Mouse (Mus musculus) kidney, adult 2 months (tissue): ENCODE data around the gene Hdac5.

Source experiments
- CTCF ChIP-seq: fragments of 200-500 bp; conservative IDR thresholded peaks from 2 replicates; pipeline ENCODE4 v1.5.1; 2011; ENCODE audit warnings: low read depth, mild to moderate bottlenecking, control low read depth, low read length, moderate library complexity, mixed read lengths; ENCODE audit not compliant: insufficient read depth, insufficient read length
- POLR2A ChIP-seq: fragments of 200-500 bp; IDR thresholded peaks from one replicate; pipeline ENCODE4 v1.6.1; 2011; ENCODE audit warnings: low read depth, low read length, control low read depth

DNA sequence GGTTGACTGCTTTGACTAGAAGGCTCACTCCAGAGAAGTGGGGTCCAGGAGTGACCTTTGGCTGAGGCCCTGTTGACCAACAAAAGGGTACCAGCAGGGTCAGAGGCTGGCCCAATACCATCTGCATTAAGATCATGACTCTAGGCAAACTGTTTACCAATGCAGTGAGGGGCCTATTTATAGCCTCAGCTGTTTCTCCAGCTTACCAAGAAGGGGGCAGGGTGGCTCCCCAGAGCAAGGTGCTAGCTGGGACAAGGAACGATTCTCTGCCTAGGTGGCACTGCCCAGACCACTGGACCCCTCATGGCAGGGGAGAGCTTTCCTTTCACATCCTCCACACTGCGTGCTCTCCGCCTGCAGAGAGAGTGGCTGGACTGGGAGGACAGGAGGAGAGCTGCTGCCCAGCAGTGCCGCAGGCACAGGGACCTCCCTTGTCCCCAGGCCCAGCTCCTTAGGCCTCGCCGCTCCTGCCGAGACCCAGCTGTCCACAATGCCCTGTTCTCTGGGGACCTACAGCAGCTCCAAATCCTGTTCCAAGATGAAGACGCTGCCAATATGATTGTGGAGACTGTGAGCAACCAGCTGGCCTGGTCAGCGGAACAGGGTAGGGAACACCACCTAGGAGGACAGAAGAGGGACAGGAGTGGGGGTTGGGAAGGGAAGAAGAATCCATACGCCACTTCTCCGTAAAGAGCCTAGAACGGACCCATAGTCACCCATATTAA, 38.7 kb upstream of the Hdac5 start, which contains the start of gene Asb16:
- TF ChIP-seq CTCF (no peak), POLR2A (no peak)
